Mouse (Mus musculus) embryonic facial prominence, embryonic 14.5 days (tissue): Measurements from ENCODE around the gene Krt19. TPM values are rescaled to one million over a fixed set of nuclear protein-coding genes. Genes with fewer than 3 reads are reported as not detected.

Source experiments
- ATAC-seq: fragments of 200-750 bp; cut with Nextera tagmentation; 2 replicates; pipeline ENCODE4 v1.8.0; 2017; ENCODE audit warnings: low read depth, moderate number of reproducible peaks, moderate TSS enrichment
- DNase-seq: peaks from one replicate; pipeline ENCODE4 v3.0.0-alpha.2; 2015; ENCODE audit warnings: low spot score
- H3K27ac ChIP-seq: fragments of 300-500 bp; sonication (generic); replicated peaks from 2 replicates; pipeline ENCODE4 v1.5.1; 2014; ENCODE audit warnings: low read depth, mild to moderate bottlenecking, low read length, moderate library complexity
- H3K27me3 ChIP-seq: fragments of 300-500 bp; sonication (generic); replicated peaks from 2 replicates; pipeline ENCODE4 v1.6.1; 2014; ENCODE audit warnings: low read length; ENCODE audit not compliant: control insufficient read depth, insufficient read depth
- H3K36me3 ChIP-seq: fragments of 300-500 bp; sonication (generic); 2 replicates; pipeline ENCODE4 v1.6.1; 2014; ENCODE audit warnings: low read length, mixed read lengths; ENCODE audit not compliant: control insufficient read depth, insufficient read depth
- H3K4me1 ChIP-seq: fragments of 300-500 bp; sonication (generic); 2 replicates; pipeline ENCODE4 v1.6.1; 2014; ENCODE audit warnings: antibody characterized with exemption, low read length; ENCODE audit not compliant: control insufficient read depth, insufficient read depth
- H3K4me2 ChIP-seq: fragments of 300-500 bp; sonication (generic); 2 replicates; pipeline ENCODE4 v1.6.1; 2014; ENCODE audit warnings: low read depth, mild to moderate bottlenecking, low read length, moderate library complexity, mixed read lengths
- H3K4me3 ChIP-seq: fragments of 300-500 bp; sonication (generic); 2 replicates; pipeline ENCODE4 v1.5.1; 2014; ENCODE audit warnings: low read depth, mild to moderate bottlenecking, low read length
- H3K9ac ChIP-seq: fragments of 300-500 bp; sonication (generic); 2 replicates; pipeline ENCODE4 v1.6.1; 2014; ENCODE audit warnings: low read depth, mild to moderate bottlenecking, low read length, moderate library complexity, mixed read lengths
- H3K9me3 ChIP-seq: fragments of 300-500 bp; sonication (generic); 2 replicates; pipeline ENCODE4 v1.6.1; 2016; ENCODE audit warnings: low read length; ENCODE audit not compliant: control insufficient read depth
- WGBS: fragments of 180-500 bp; shearing (Covaris S2); extraction: QIAGEN DNeasy Blood & Tissue Kit; methylation state at CpG from one replicate; pipeline ENCODE4 v1.1.7; 2014; 5-methylcytosine and 5-hydroxymethylcytosine counted together
- polyA plus RNA-seq: library from polyadenylated mRNA; unstranded; fragments of >200 nt; fragmentation: Nextera tagmentation; extraction: Ambion mirVana; gene quantifications from 2 replicates; pipeline ENCODE4 v1.2.1, GENCODE M21; 2014

Krt19 gene
- 82.2 and 120 TPM in 2 replicates for polyA plus RNA-seq

DNA sequence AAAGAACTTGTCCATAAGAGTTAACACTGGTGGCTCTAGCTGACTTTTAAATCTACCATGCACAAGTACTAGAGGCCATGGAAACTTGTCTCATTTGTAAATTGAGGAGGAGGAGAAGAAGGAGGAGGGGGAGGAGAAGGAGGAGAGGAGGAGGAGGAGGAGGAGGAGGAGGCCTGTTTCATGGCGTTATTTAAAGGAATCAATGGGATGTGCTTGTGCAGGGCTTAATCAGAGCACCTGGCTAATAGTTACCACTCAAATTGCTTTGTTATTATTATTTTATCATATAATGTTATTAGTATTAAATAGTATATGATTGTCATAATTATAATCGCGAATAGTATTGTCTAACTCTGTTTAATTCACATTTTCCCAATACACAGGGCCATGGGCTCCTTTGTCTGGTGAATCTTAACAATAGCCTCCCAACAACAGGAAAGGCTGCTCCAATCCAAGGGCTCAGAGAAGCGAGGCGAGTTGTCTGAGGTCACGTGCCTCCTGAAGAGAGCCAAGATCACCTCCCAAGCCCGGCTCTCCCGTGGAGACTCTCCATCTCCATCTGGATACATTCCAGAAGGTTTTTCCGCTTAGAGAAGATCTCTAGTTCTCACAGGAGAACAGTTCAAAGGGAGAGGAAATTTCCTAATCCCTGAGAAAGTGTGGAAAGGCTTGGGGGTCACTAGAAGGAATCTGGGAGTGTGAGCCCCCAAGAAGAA, at the start of gene Krt19:
Gene Krt19 (minus strand): TSS at position 51 of the 716 bp plus-strand sequence.
- Histone ChIP-seq H3K9me3 (no peaks in the 10 kb centered on the region), H3K27me3 (peaks cover 29% of the 10 kb centered on the region)
- 49% methylated on average over 9 of the region's 9 CpGs for WGBS

DNA sequence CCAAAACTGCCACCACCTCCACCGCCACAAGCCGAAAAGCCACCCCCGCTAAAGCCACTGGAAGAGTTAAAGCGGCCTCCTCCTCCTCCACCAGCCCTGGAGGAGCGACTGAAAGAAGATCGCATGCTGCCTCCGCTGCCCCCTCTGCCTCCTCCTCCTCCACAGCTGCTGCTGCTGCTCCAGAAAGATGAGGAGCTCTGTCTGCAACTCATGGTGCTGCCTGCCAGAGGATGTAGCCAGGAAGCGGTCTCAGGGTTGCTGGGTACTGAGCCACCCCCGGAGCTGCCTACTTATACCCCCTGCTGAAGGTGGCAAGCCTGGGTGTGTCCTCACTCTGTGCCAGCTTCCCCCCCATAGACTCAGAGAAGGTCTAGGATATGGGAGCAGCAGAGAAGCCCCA, 44.5 kb upstream of the Krt19 start, which contains the start of gene Krt9:
Gene Krt9 (minus strand): TSS at position 255 of the 400 bp plus-strand sequence.
- Histone ChIP-seq H3K9ac (no peak within 1 kb of the TSS), H3K4me2 (no peak within 1 kb of the TSS), H3K4me1 (no peaks in the 10 kb centered on the region), H3K27me3 (no peaks in the 10 kb centered on the region), H3K27ac (no peak within 1 kb of the TSS), H3K36me3 (no peaks in the 10 kb centered on the region), H3K9me3 (no peaks in the 10 kb centered on the region), H3K4me3 (no peak within 1 kb of the TSS)
- no peak for DNase-seq
- WGBS: 72% methylated on average over 5 of the region's 9 CpGs
- no peak for ATAC-seq

More for the DNA sequence above, at the start of gene Krt19:
- Histone ChIP-seq H3K9ac (no peak within 1 kb of the TSS), H3K4me3 (no peak within 1 kb of the TSS), H3K4me1 (0 out of 2 replicates have a peak, but pooled peaks cover 4% of the 10 kb centered on the region), H3K4me2 (no peak within 1 kb of the TSS), H3K36me3 (no peaks in the 10 kb centered on the region), H3K27ac (no peak within 1 kb of the TSS)
- no peak for ATAC-seq
- DNase-seq: no peak

DNA sequence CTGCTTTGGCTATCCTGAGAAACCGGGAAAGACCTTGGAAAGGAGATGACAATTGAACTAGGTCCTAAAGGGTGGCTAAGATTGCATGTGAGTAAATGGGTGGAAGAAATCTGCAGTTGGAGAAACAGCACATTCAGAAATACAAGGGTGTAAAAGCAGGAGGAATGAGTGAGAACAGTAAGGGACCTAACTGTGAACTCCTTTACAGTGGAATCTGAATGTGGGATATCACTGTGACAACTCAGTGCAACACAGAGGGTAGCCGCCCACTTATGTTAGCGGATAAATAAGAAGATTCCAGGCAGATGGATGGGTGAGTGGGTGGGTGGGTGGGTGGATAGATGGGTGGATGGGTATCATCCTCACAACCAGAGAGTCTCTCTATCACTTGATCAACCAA, 43.4 kb upstream of the Krt19 start:
- Histone ChIP-seq H3K9me3 (no peaks in the 10 kb centered on the region), H3K4me1 (no peaks in the 10 kb centered on the region), H3K9ac (no peak overlapping the region), H3K4me3 (no peak overlapping the region), H3K27ac (no peak overlapping the region), H3K4me2 (no peak overlapping the region), H3K27me3 (no peaks in the 10 kb centered on the region), H3K36me3 (no peaks in the 10 kb centered on the region)
- no peak for ATAC-seq
- no peak for DNase-seq
- WGBS: 94% methylated on average over 3 of the region's 3 CpGs

DNA sequence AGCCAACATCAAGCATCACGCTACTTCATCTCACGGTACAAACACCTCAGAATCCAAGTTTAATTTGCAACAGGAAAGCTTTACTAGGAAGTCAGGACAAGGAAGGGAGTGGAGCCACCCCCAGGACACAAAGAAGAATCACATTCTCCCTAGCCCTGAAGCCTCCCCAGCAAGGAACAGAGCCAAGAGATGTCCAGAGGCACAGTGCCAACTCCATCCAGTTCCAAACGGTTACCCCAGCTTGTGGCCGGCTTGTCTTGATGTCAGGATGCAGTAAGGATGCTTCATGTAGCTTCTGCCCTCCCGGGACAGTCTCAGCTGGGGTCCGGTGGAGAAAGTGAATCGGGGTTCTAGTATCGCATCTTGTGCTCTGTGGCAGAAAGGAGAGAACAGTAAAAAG, 38.3 kb upstream of the Krt19 start:
- Histone ChIP-seq H3K9ac (no peak overlapping the region), H3K27me3 (no peaks in the 10 kb centered on the region), H3K4me3 (no peak overlapping the region), H3K4me2 (no peak overlapping the region), H3K27ac (no peak overlapping the region), H3K9me3 (no peaks in the 10 kb centered on the region), H3K36me3 (no peaks in the 10 kb centered on the region), H3K4me1 (no peaks in the 10 kb centered on the region)
- no peak for ATAC-seq
- DNase-seq: no peak
- WGBS: 80% methylated on average over 8 of the region's 8 CpGs

DNA sequence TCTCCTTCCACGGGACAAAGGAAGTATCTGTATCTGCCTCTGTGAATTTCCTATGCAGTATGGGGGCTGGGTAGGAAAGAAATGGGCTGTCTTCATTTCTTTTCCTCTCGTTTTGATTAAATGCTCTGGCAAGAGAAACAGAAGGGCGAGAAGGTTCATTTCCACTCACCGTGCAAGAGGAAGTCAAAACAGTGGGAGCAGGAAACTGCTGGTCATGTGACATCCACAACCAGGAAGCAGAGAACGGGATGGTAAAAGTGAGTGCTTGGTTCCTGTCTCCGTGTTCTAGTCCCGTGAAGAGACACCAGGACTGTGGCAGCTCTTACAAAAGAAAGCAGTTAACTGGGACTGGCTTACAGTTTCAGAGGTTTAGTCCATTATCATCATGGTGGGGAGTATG, 33.3 kb upstream of the Krt19 start:
- 71% methylated on average over 7 of the region's 7 CpGs for WGBS
- Histone ChIP-seq H3K27me3 (no peaks in the 10 kb centered on the region), H3K4me2 (no peak overlapping the region), H3K4me1 (no peaks in the 10 kb centered on the region), H3K4me3 (no peak overlapping the region), H3K9ac (no peak overlapping the region), H3K27ac (no peak overlapping the region), H3K36me3 (no peaks in the 10 kb centered on the region), H3K9me3 (no peaks in the 10 kb centered on the region)
- ATAC-seq: no peak
- DNase-seq: no peak

DNA sequence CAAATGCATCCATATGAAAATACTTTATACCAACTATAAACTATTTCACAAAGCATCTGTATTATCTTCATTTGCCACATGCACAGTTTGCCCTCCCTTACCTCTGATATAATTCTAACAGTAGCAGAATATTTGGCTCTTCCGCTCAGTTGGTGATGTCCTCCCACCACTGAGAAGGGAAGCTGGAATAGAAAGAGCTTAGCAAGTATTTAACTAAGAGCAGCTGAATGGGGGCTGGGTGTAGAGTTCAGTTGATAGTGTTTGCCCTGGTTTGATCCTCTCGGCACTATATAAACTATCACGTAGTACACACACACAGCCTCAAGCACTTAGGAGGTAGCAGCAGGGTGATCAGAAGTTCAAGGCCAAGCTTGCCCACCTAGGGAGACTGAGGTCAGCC, 30.8 kb upstream of the Krt19 start:
- H3K36me3 ChIP-seq: no peaks in the 10 kb centered on the region
- ATAC-seq: no peak

DNA sequence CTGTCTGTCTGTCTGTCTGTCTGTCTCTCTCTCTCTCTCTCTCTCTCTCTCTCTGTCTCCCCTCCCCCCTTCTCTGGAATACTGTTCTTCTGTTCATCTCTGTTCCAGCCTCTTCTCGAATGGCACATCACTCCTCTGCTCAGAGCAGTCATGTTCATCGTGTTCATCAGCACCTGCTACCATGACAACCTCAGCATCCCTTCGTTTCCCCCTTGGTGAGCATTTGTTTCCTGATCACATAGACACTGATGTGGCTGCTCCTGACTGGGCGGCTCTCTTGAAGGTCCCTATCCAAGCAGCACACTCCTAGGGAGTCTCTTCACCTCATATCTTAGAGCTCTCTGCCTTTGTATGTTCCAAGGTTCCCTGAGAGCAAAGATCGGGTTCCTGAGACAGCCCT, 29.8 kb upstream of the Krt19 start:
- Histone ChIP-seq H3K4me3 (no peak overlapping the region), H3K9ac (no peak overlapping the region), H3K9me3 (no peaks in the 10 kb centered on the region), H3K27ac (no peak overlapping the region), H3K4me2 (no peak overlapping the region), H3K36me3 (no peaks in the 10 kb centered on the region), H3K4me1 (no peaks in the 10 kb centered on the region), H3K27me3 (no peaks in the 10 kb centered on the region)
- DNase-seq (no peak), ATAC-seq (no peak)
- 75% methylated on average over 5 of the region's 5 CpGs for WGBS

More for the DNA sequence above, 30.8 kb upstream of the Krt19 start:
- Histone ChIP-seq H3K9ac (no peak overlapping the region), H3K9me3 (no peaks in the 10 kb centered on the region), H3K27me3 (no peaks in the 10 kb centered on the region), H3K27ac (no peak overlapping the region), H3K4me3 (no peak overlapping the region), H3K4me2 (no peak overlapping the region), H3K4me1 (no peaks in the 10 kb centered on the region)
- no peak for DNase-seq
- WGBS: 70% methylated on average over 3 of the region's 3 CpGs

DNA sequence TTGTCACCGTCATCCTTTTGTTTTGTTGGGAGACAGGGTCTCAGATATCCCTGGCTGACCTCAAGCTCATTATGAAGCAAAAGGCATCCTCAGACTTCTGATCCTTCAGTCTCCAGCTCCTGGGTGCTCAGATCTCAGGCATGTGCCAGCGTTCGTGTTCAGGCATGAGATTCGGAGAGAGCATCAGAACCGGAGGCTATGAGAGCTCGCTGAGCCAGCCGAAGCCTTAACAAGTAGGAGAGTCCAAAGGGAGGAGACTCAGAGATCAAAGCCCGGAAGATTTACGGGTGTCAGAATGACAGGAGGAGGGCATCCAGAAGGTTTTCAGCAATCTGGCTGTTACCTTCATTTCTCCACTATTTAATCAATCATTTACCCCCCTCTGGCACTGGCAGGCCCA, 28.3 kb upstream of the Krt19 start:
- DNase-seq (peak; percentile 74), ATAC-seq (no peak)
- Histone ChIP-seq H3K27me3 (no peaks in the 10 kb centered on the region), H3K36me3 (no peaks in the 10 kb centered on the region), H3K9ac (no peak overlapping the region), H3K4me3 (no peak overlapping the region), H3K4me2 (no peak overlapping the region), H3K27ac (no peak overlapping the region), H3K4me1 (no peaks in the 10 kb centered on the region), H3K9me3 (no peaks in the 10 kb centered on the region)
- WGBS: 71% methylated on average over 9 of the region's 9 CpGs
